Mouse (Mus musculus) frontal cortex, postnatal 14 days (tissue): ENCODE results near the gene Wipf1.

Experiments
- DNase-seq, 2 experiments: peaks; one replicate each; pipeline ENCODE4 v3.0.0; 2022; ENCODE audit warnings: low spot score in 2 of 2

Wipf1 gene

DNA sequence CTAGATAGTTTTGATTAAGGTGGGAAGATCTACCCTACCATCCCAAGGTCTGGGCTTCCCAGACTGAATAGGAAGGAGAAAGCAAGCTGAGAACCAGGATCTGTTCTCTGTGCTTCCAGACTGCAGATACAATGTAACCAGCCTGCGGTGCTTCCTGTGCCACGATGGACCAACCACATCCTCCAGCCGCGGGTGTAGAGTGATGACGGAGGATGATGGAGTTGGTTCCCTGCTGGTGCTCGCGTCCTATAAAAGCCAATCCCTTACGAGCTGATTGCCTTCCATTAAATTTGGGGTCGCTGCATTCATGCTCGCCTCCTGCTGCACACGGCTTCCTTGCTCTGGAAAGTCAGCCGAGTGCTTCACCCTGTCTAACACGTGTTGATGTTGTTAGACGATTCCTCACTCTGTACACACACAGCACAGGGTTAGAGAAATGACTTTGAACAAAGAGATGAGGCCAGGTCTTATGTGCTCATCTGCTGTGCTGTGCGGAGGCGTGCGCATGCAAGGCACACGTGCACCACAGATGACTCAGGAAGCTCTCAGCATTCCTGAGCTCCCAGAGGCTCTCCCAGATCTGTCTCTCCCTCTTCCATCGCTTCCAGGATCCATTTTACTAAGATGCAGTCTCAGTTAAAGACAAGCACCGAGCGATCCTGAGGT, 100.6 kb downstream of the Wipf1 start:
- no peak for DNase-seq

- no peak for DNase-seq
These were observed 102.2 kb downstream of the Wipf1 start for GRCm38 (mm10) chr2:73427293-73427692.

- no peak for DNase-seq
These were observed 103.7 kb downstream of the Wipf1 start for GRCm38 (mm10) chr2:73425822-73426221.

DNA sequence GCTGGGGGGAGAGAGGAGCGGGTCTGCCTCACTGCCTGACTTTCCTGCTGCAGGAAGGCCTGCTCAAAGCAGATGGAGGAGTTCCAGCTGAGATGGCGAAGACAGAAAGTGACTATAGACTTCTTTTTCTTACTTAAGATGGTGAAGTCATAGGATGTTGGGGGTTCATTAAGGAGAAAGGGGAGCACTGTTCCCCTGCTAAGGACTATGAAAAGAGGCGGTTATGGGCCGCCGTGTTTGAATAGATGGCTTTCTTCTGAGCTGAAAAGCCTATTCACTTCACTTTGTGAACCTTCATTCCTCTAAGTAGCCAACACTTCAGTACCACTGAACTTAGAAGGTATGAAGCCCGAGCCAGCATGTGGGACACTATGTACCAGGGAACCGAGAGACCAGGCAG, 109.8 kb downstream of the Wipf1 start:
- no peak for DNase-seq

GRCm38 (mm10) chr2:73419285-73419684, 110.2 kb downstream of the Wipf1 start:
- no peak for DNase-seq

- DNase-seq: no peak
These were observed 113.6 kb downstream of the Wipf1 start for GRCm38 (mm10) chr2:73415892-73416291.

- no peak for DNase-seq
These were observed 119.5 kb downstream of the Wipf1 start for GRCm38 (mm10) chr2:73410076-73410475.

GRCm38 (mm10) chr2:73407662-73408061, 121.9 kb downstream of the Wipf1 start:
- DNase-seq: no peak

DNA sequence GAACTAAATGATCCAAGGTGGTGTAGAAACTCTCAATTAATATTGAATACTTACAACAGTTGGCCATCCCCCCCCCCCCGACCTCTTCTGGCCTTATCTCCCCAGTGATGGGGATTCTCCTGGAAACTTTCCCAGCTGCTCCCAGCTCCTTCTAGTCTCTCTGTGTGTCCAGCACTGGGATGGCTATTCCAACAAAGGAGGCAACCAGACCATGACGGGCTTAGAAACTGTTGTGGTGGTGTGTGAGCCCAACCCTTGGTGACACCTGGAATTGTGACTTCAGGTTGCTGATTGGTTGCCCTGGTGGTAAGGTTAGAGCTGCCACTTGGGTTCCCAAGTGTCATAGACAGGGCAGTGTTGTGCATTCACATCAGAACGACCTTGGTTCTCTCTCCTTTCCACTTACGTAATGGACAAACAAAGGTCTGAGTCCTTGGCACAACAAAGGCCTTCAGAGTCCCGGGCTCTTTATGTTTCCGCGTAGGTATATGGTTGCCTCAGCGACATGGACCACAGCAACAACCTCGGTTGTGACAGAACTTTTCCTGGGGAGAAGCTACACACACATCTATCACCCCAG, 123.1 kb downstream of the Wipf1 start:
- no peak for DNase-seq

GRCm38 (mm10) chr2:73404980-73405379, 124.6 kb downstream of the Wipf1 start:
- no peak for DNase-seq

DNA sequence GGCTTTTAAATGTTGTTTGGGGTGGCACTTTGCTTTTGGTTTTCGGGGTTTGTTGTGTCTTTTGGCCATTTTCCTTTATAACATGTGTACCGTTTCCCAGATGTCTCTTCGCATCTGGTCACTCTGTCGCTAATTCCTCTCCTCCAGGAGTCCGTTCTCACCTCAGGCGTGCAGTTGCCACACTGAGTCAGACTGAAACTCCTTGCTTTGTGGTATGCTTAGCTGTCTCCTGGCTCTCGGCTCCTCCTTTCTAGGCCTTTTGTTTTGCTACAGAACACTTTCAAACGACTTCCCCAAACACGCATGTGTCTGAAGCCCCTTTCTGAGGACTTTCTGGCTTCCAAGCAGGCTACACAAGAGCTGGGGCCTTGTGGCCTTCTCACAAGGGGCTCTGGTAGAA, 125.1 kb downstream of the Wipf1 start:
- DNase-seq: no peak

GRCm38 (mm10) chr2:73403385-73404013, 126.0 kb downstream of the Wipf1 start:
- DNase-seq: no peak

DNA sequence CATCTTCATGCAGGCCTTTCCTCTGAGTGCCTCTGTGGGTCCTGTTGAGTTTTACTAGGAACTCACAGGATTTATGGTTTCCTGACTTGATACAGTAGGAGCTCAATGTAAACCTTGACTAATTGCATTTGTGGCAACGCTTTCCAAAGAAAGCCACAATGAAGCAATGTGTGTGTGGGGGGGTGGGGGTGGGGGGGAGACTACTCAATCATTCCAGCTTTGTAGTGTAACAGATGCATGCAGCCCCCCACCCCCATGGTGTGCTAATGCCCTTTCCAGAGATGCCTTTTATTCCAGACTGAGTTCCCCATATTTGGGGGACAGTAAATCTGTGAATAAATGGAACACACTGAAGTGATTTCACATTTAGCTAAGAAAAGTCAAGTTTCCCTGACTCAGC, 127.8 kb downstream of the Wipf1 start:
- DNase-seq: no peak

- no peak for DNase-seq
These were observed 132.1 kb downstream of the Wipf1 start for GRCm38 (mm10) chr2:73397476-73397875.

- DNase-seq: no peak
These were observed 132.7 kb downstream of the Wipf1 start for GRCm38 (mm10) chr2:73396828-73397325.

GRCm38 (mm10) chr2:73395516-73395915, 134.0 kb downstream of the Wipf1 start:
- DNase-seq: no peak

GRCm38 (mm10) chr2:73394476-73394875, 135.1 kb downstream of the Wipf1 start:
- no peak for DNase-seq

DNA sequence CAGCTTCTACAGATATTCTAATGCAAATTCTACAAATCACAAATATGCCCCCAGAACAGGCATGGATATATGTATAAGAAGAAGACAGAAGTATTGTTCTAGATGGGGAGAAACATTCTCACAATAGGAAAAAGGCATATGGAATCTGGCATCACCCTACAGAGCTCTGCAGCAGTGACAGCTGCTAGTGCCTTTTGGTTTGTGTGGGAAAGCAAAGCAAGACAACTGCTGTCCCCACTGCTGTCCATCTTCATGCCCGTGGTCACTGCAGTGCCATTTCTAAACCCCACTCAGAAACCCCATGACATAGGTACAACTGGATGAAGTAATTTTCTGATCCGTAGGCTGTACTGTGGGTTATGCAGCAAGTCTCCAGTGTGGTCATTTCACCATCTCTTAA, 136.8 kb downstream of the Wipf1 start:
- no peak for DNase-seq

DNA sequence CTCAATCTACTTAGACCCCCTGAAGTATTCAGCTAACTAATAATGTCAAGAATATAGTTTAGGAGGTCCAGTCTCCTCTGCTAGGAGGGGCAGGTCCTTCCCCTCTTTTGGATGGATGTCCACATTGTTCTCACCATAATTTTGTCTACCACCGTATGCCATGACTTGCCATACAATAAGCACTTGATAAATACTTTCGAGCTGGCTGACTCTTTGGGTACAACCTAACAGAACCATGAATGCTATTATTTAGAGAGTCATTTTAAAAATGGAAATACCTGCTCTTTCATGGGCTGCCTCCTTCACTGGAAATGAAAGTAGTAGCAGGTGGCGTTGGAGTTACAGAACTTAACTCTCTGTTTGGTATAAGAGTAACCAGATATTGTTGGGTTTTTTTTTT, 139.6 kb downstream of the Wipf1 start:
- DNase-seq: no peak

GRCm38 (mm10) chr2:73387806-73388205, 141.7 kb downstream of the Wipf1 start:
- no peak for DNase-seq

DNA sequence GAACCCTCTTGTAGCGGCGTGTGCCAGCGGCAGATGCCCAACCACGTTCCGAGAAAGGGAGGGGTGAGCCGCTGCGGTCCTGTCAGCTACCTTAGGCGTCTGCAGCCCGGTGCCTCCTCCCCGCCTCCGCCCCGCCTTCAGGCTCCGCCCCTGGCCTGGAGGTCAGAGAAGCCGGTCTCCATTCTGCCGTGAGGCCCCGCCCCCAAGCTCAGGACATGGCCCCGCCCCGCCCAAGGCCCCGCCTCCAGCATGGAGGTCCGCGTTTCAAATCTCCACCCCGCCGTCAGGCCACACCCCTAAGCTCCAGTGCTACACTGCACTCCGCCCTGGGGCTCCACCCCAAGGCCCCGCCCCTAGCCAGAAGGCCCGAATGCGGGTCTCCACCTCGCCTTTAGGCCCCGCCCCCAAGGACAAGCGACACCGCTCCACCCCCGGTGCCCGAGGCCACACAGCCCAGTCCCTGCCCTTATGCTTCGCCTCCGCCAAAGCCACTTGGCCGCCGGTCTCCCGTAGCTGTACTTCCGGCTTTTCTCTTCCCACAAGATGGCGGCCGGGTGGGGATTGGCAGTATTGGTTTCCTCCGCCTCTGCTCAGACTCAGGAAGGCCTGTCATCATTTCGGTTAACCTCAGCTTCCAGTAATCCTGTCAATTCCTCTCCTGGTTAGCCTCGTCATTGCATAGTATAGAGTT, 143.0 kb downstream of the Wipf1 start, which contains the start of gene Gpr155:
Gene Gpr155 (minus strand): TSS at position 217 of the 691 bp plus-strand sequence.
- peak; percentile 98 for DNase-seq

GRCm38 (mm10) chr2:73385641-73386355, 143.7 kb downstream of the Wipf1 start:
- peak in 1 of 2 experiments; percentile 26 for DNase-seq
